Mouse (Mus musculus) heart, adult 11 months (tissue): Measurements from ENCODE around the gene Pdxk.
"Not testable (repeated sequence)": the region's sequence is repeated elsewhere in the genome, so short reads cannot be mapped to it uniquely, and the experiment has no call there.

Experiments
- DNase-seq: peaks from one replicate; pipeline ENCODE4 v3.0.0; 2022

Gene Pdxk

GRCm38 (mm10) chr10:78464792-78465207 is at the start of gene Pdxk:
TSS of gene Pdxk (minus strand) at chr10:78464975.
- peak; percentile 100 for DNase-seq

- peak; percentile 56 for DNase-seq
Measured at GRCm38 (mm10) chr10:78502986-78503733, 38.4 kb upstream of the Pdxk start.

- DNase-seq: peak; percentile 96
Measured at GRCm38 (mm10) chr10:78487431-78488086, 22.8 kb upstream of the Pdxk start.

- DNase-seq: peak; percentile 86
Measured at GRCm38 (mm10) chr10:78486871-78487270, 22.1 kb upstream of the Pdxk start.

GRCm38 (mm10) chr10:78485369-78485768 is 20.6 kb upstream of the Pdxk start:
- not testable (repeated sequence) for DNase-seq

GRCm38 (mm10) chr10:78481928-78482499 is 17.2 kb upstream of the Pdxk start:
- peak; percentile 96 for DNase-seq

GRCm38 (mm10) chr10:78480954-78481927 is 16.5 kb upstream of the Pdxk start:
- DNase-seq: peak; percentile 90

- DNase-seq: peak; percentile 93
Measured at GRCm38 (mm10) chr10:78476821-78477220, 12.0 kb upstream of the Pdxk start.

GRCm38 (mm10) chr10:78474759-78475158 is 10.0 kb upstream of the Pdxk start:
- DNase-seq: no peak

GRCm38 (mm10) chr10:78473434-78473833 is 8.7 kb upstream of the Pdxk start:
- DNase-seq: no peak

GRCm38 (mm10) chr10:78472046-78472445 is 7.3 kb upstream of the Pdxk start:
- DNase-seq: no peak

- DNase-seq: peak; percentile 94
Measured at GRCm38 (mm10) chr10:78470582-78471313, 6.0 kb upstream of the Pdxk start.

- peak; percentile 92 for DNase-seq
Measured at GRCm38 (mm10) chr10:78467761-78468310, 3.1 kb upstream of the Pdxk start.

GRCm38 (mm10) chr10:78466647-78467046 is 1.9 kb upstream of the Pdxk start:
- DNase-seq: no peak

- DNase-seq: peak; percentile 94
Measured at GRCm38 (mm10) chr10:78465472-78465871, 697 bp upstream of the Pdxk start.

- no peak for DNase-seq
Measured at GRCm38 (mm10) chr10:78464201-78464791, 479 bp downstream of the Pdxk start.

GRCm38 (mm10) chr10:78463769-78464167 is 1.0 kb downstream of the Pdxk start:
- no peak for DNase-seq

GRCm38 (mm10) chr10:78462945-78463768 is 1.6 kb downstream of the Pdxk start:
- DNase-seq: peak; percentile 90

GRCm38 (mm10) chr10:78461767-78462166 is 3.0 kb downstream of the Pdxk start:
- DNase-seq: no peak

GRCm38 (mm10) chr10:78460463-78460862 is 4.3 kb downstream of the Pdxk start:
- peak; percentile 95 for DNase-seq
